Mouse (Mus musculus) cortical plate, adult 2 months (tissue): ENCODE measurements around the gene 3110082I17Rik. TPM values are rescaled to one million over a fixed set of nuclear protein-coding genes. Genes with fewer than 3 reads are reported as not detected.

Experiments
- H3K27ac ChIP-seq: fragments of 200-500 bp; 2 replicates; pipeline ENCODE4 v1.5.1; 2012; ENCODE audit warnings: low read length, control low read depth, inconsistent platforms; ENCODE audit not compliant: insufficient read depth
- H3K4me1 ChIP-seq: fragments of 200-500 bp; 2 replicates; pipeline ENCODE4 v1.6.1; 2011; ENCODE audit warnings: low read length; ENCODE audit not compliant: control insufficient read depth, insufficient read depth
- H3K4me3 ChIP-seq: fragments of 200-500 bp; 2 replicates; pipeline ENCODE4 v1.5.1; 2011; ENCODE audit warnings: mild to moderate bottlenecking, low read length, control low read depth; ENCODE audit not compliant: insufficient read depth
- CTCF ChIP-seq: fragments of 200-500 bp; IDR thresholded peaks from 2 replicates; pipeline ENCODE4 v1.5.1; 2011; ENCODE audit warnings: mild to moderate bottlenecking, control low read depth, low read length; ENCODE audit not compliant: insufficient read depth; ENCODE audit errors: extremely low read depth
- POLR2A ChIP-seq: fragments of 200-500 bp; IDR thresholded peaks from 2 replicates; pipeline ENCODE4 v1.6.1; 2011; ENCODE audit warnings: mild to moderate bottlenecking, low read length, control low read depth; ENCODE audit not compliant: insufficient read depth; ENCODE audit errors: extremely low read depth
- polyA plus RNA-seq: library from polyadenylated mRNA; depleted of rRNA; stranded (reverse); fragments of >200 nt; gene quantifications from 2 replicates; pipeline ENCODE4 v1.2.3, GENCODE M21; 2012

The 3110082I17Rik gene
- polyA plus RNA-seq, 1 experiment = 12.9 TPM

GRCm38 (mm10) chr5:139333301-139334013, 126.9 kb downstream of the 3110082I17Rik start:
- Histone ChIP-seq H3K27ac (no peak overlapping the region), H3K4me1 (peaks cover 3% of the 10 kb centered on the region), H3K4me3 (no peak overlapping the region)
- TF ChIP-seq POLR2A (no peak), CTCF (no peak)

- TF ChIP-seq CTCF (no peak), POLR2A (no peak)
- Histone ChIP-seq H3K27ac (no peak overlapping the region), H3K4me3 (no peak overlapping the region), H3K4me1 (peaks cover 3% of the 10 kb centered on the region)
Measured at GRCm38 (mm10) chr5:139332590-139333272, 127.6 kb downstream of the 3110082I17Rik start.

- no peak overlapping the region for H3K27ac ChIP-seq
Measured at GRCm38 (mm10) chr5:139331742-139332141, 128.6 kb downstream of the 3110082I17Rik start.

GRCm38 (mm10) chr5:139330766-139331165, 129.6 kb downstream of the 3110082I17Rik start:
- TF ChIP-seq CTCF (no peak), POLR2A (no peak)
- peaks cover 3% of the 10 kb centered on the region for H3K4me1 ChIP-seq
- no peak overlapping the region for H3K27ac ChIP-seq
- no peak overlapping the region for H3K4me3 ChIP-seq

More at GRCm38 (mm10) chr5:139331742-139332141, 128.6 kb downstream of the 3110082I17Rik start:
- TF ChIP-seq POLR2A = no peak
- peak; percentile 95 for TF ChIP-seq CTCF
- no peak overlapping the region for H3K4me3 ChIP-seq
- H3K4me1 ChIP-seq = peaks cover 3% of the 10 kb centered on the region

GRCm38 (mm10) chr5:139327634-139328020, 132.7 kb downstream of the 3110082I17Rik start:
- H3K27ac ChIP-seq = no peak overlapping the region
- peaks cover 8% of the 10 kb centered on the region for H3K4me1 ChIP-seq
- no peak for TF ChIP-seq CTCF
- H3K4me3 ChIP-seq = no peak overlapping the region

- Histone ChIP-seq H3K4me3 (no peak overlapping the region), H3K4me1 (peaks cover 10% of the 10 kb centered on the region), H3K27ac (no peak overlapping the region)
- no peak for TF ChIP-seq POLR2A
- no peak for TF ChIP-seq CTCF
Measured at GRCm38 (mm10) chr5:139326986-139327633, 133.2 kb downstream of the 3110082I17Rik start.

GRCm38 (mm10) chr5:139326111-139326696, 134.1 kb downstream of the 3110082I17Rik start:
- TF ChIP-seq CTCF = no peak
- no peak for TF ChIP-seq POLR2A

GRCm38 (mm10) chr5:139325395-139325966, 134.8 kb downstream of the 3110082I17Rik start, which contains the start of gene Adap1:
Adap1 (minus strand) TSS chr5:139325622.
- H3K4me3 ChIP-seq = peak within 1 kb of the TSS; percentile 73
- H3K4me1 ChIP-seq = peaks cover 9% of the 10 kb centered on the region
- TF ChIP-seq CTCF (no peak), POLR2A (no peak; the same call in 1 of the 2 replicates)
- peak within 1 kb of the TSS; percentile 69 for H3K27ac ChIP-seq

More at GRCm38 (mm10) chr5:139326111-139326696, 134.1 kb downstream of the 3110082I17Rik start:
- Histone ChIP-seq H3K4me1 (peaks cover 9% of the 10 kb centered on the region), H3K4me3 (peak overlapping the region; percentile 73; the same call in 1 of the 2 replicates), H3K27ac (no peak overlapping the region)
